Mouse (Mus musculus) limb, embryonic 11.5 days (tissue): ENCODE data around the gene Cttn. TPM values are rescaled to one million over a fixed set of nuclear protein-coding genes. Genes with fewer than 3 reads are reported as not detected.
A peak's percentile ranks its signal among the peaks of the same experiment; 100 is the strongest.

ENCODE experiments used
- ATAC-seq: fragments of 200-750 bp; cut with Nextera tagmentation; 2 replicates; pipeline ENCODE4 v1.8.0; 2017; ENCODE audit warnings: low read depth; ENCODE audit not compliant: insufficient number of reproducible peaks, low FRiP score, low TSS enrichment
- DNase-seq: peaks from one replicate; pipeline ENCODE4 v3.0.0-alpha.2; 2015; ENCODE audit warnings: low spot score
- H3K27ac ChIP-seq: fragments of 300-500 bp; sonication (generic); replicated peaks from 2 replicates; pipeline ENCODE4 v1.5.1; 2014; ENCODE audit warnings: low read depth, mild to moderate bottlenecking, low read length
- H3K27me3 ChIP-seq: fragments of 300-500 bp; sonication (generic); 2 replicates; pipeline ENCODE4 v1.6.1; 2014; ENCODE audit warnings: mild to moderate bottlenecking, low read length, mixed read lengths; ENCODE audit not compliant: control insufficient read depth, insufficient read depth
- H3K36me3 ChIP-seq: fragments of 300-500 bp; sonication (generic); 2 replicates; pipeline ENCODE4 v1.6.1; 2014; ENCODE audit warnings: mild to moderate bottlenecking, low read length, moderate library complexity, mixed read lengths; ENCODE audit not compliant: control insufficient read depth, insufficient read depth
- H3K4me1 ChIP-seq: fragments of 300-500 bp; sonication (generic); 2 replicates; pipeline ENCODE4 v1.6.1; 2014; ENCODE audit warnings: low read length, mixed read lengths; ENCODE audit not compliant: control insufficient read depth, insufficient read depth
- H3K4me2 ChIP-seq: fragments of 300-500 bp; sonication (generic); 2 replicates; pipeline ENCODE4 v1.6.1; 2014; ENCODE audit warnings: low read depth, mild to moderate bottlenecking, moderate library complexity; ENCODE audit not compliant: severe bottlenecking
- H3K4me3 ChIP-seq: fragments of 300-500 bp; sonication (generic); 2 replicates; pipeline ENCODE4 v1.5.1; 2014; ENCODE audit warnings: low read depth, low read length
- H3K9ac ChIP-seq: fragments of 300-500 bp; sonication (generic); 2 replicates; pipeline ENCODE4 v1.6.1; 2014; ENCODE audit warnings: mild to moderate bottlenecking, low read length
- H3K9me3 ChIP-seq: fragments of 300-500 bp; sonication (generic); 2 replicates; pipeline ENCODE4 v1.6.1; 2016; ENCODE audit warnings: low read length; ENCODE audit not compliant: control insufficient read depth
- WGBS: fragments of 180-500 bp; shearing (Covaris S2); extraction: QIAGEN DNeasy Blood & Tissue Kit; methylation state at CpG from one replicate; pipeline ENCODE4 v1.1.7; 2014; 5-methylcytosine and 5-hydroxymethylcytosine counted together
- polyA plus RNA-seq: library from polyadenylated mRNA; unstranded; fragments of >200 nt; fragmentation: Nextera tagmentation; extraction: Ambion mirVana; gene quantifications from 2 replicates; pipeline ENCODE4 v1.2.1, GENCODE M21; 2014

Cttn gene
- polyA plus RNA-seq, 1 experiment from 2014 or later = 179 TPM

DNA sequence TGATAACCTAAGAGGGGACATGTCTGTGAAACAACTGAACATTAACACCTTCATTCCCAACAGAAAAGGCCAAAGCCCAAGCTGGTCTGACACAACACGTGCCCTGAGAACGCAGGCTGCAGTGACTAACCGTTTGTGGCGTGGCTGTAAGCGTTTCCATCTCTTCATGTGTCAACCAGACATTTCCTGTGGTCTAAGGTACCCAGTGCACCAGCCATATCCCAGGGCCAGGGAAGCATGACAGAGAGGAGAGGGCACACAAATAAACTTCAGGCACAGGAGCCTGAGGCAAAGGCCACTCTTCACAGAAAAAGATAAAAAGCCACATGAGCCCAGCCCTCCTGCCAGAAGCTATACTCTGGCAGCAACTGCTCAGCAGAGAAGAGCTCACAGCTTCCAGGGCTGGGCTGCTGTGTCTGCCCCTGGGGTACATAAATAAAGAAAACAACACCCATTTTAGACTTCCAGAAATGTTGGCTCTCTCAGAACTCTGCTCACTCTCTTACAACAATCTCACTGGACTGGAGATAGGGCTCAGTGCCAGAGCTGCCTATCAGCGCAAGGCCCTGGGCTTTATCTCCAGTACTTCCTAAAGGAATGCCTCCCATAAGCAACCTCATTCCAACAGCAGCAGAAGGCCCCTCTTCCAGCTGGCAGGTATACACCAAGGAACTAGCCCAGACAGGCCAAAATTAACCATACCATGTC is 18.4 kb upstream of the Cttn start:
- peaks cover 11% of the 10 kb centered on the region for H3K36me3 ChIP-seq
- no peak overlapping the region for H3K27ac ChIP-seq
- H3K4me1 ChIP-seq = no peaks in the 10 kb centered on the region
- no peaks in the 10 kb centered on the region for H3K9me3 ChIP-seq
- no peaks in the 10 kb centered on the region for H3K27me3 ChIP-seq
- ATAC-seq (no peak), DNase-seq (no peak)
- H3K9ac ChIP-seq = no peak overlapping the region
- no peak overlapping the region for H3K4me3 ChIP-seq
- 89% methylated on average over 6 of the region's 6 CpGs for WGBS
- no peak overlapping the region for H3K4me2 ChIP-seq

DNA sequence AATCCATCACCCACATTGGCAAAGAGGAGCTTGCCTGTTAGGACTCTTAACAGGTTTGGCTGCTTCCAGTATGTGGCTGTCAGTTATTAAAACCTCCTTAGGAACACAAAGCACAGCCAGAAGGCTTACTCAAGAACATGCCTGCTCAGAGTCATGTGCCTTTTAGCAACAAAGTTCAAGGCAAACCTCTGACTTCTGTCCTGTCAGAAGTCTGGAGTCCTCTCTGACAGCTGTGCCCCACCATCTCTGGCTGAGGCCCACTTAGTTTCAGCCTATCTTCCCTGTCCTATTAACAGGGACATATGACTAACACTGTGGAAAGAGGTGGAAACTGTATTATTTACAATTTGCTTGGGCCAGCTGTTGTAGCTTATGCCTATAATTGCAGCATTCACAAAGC is 9.5 kb upstream of the Cttn start:
- no peak overlapping the region for H3K4me2 ChIP-seq
- peaks cover 17% of the 10 kb centered on the region; the same call in 1 of the 2 replicates for H3K36me3 ChIP-seq
- H3K4me1 ChIP-seq = no peaks in the 10 kb centered on the region
- DNase-seq (no peak), ATAC-seq (no peak)
- no peak overlapping the region for H3K9ac ChIP-seq
- no peaks in the 10 kb centered on the region for H3K9me3 ChIP-seq
- H3K4me3 ChIP-seq = no peak overlapping the region
- H3K27ac ChIP-seq = no peak overlapping the region
- H3K27me3 ChIP-seq = no peaks in the 10 kb centered on the region

GRCm38 (mm10) chr7:144479569-144479968 is 8.8 kb upstream of the Cttn start:
- DNase-seq = no peak
- no peak for ATAC-seq
- H3K27ac ChIP-seq = no peak overlapping the region
- no peak overlapping the region for H3K9ac ChIP-seq
- H3K9me3 ChIP-seq = no peaks in the 10 kb centered on the region
- no peak overlapping the region for H3K4me2 ChIP-seq
- no peaks in the 10 kb centered on the region for H3K27me3 ChIP-seq
- H3K36me3 ChIP-seq = peaks cover 15% of the 10 kb centered on the region; the same call in 1 of the 2 replicates
- H3K4me3 ChIP-seq = no peak overlapping the region
- 93% methylated on average over 1 of the region's 1 CpGs for WGBS
- no peaks in the 10 kb centered on the region for H3K4me1 ChIP-seq

DNA sequence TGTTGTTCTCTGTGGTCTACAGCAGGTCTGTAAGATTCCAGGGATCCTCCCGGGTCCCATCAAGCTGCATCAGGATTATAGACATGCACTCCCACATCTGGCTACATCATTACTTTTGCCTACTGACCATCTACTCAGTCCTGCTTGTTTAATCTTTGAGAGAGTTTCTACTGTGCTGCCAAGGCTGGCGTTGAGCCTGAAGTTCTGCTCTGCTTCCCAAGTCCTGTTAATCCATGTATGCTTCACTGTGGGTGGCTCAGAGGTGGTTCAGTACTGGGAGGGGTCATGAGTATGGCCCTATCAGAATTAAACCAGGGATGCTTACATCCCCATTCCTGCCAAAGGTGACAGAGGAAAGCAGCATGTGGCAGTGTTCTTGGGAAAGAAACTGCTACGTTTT is 4.9 kb upstream of the Cttn start:
- no peak overlapping the region for H3K4me2 ChIP-seq
- no peak for ATAC-seq
- H3K4me3 ChIP-seq = no peak overlapping the region
- no peaks in the 10 kb centered on the region for H3K9me3 ChIP-seq
- 90% methylated on average over 3 of the region's 3 CpGs for WGBS
- no peak overlapping the region for H3K9ac ChIP-seq
- no peak for DNase-seq
- H3K4me1 ChIP-seq = no peaks in the 10 kb centered on the region
- H3K27ac ChIP-seq = no peak overlapping the region
- H3K27me3 ChIP-seq = no peaks in the 10 kb centered on the region
- H3K36me3 ChIP-seq = peaks cover 7% of the 10 kb centered on the region; the same call in 1 of the 2 replicates

GRCm38 (mm10) chr7:144473486-144473885 is 2.7 kb upstream of the Cttn start:
- Histone ChIP-seq H3K9me3 (no peaks in the 10 kb centered on the region), H3K27ac (no peak overlapping the region), H3K36me3 (no peaks in the 10 kb centered on the region; the same call in 1 of the 2 replicates), H3K4me1 (peaks cover 9% of the 10 kb centered on the region; the same call in 1 of the 2 replicates), H3K4me3 (no peak overlapping the region), H3K4me2 (no peak overlapping the region), H3K9ac (no peak overlapping the region), H3K27me3 (no peaks in the 10 kb centered on the region)
- ATAC-seq (no peak), DNase-seq (no peak)
- WGBS = 68% methylated on average over 4 of the region's 4 CpGs

- H3K27ac ChIP-seq = no peak overlapping the region
- H3K27me3 ChIP-seq = no peaks in the 10 kb centered on the region
- DNase-seq (no peak), ATAC-seq (no peak)
- H3K4me1 ChIP-seq = peaks cover 9% of the 10 kb centered on the region; the same call in 1 of the 2 replicates
- 86% methylated on average over 2 of the region's 2 CpGs for WGBS
- no peaks in the 10 kb centered on the region for H3K9me3 ChIP-seq
- H3K4me2 ChIP-seq = peak overlapping the region; percentile 66
- H3K36me3 ChIP-seq = no peaks in the 10 kb centered on the region; the same call in 1 of the 2 replicates
- peak overlapping the region; percentile 90 for H3K9ac ChIP-seq
- peak overlapping the region; percentile 95 for H3K4me3 ChIP-seq
Observed at GRCm38 (mm10) chr7:144471103-144471502, 294 bp upstream of the Cttn start.

- ATAC-seq = peak; percentile 23; the same call in 1 of the 2 replicates
Observed at GRCm38 (mm10) chr7:144469908-144470544, 783 bp downstream of the Cttn start.

DNA sequence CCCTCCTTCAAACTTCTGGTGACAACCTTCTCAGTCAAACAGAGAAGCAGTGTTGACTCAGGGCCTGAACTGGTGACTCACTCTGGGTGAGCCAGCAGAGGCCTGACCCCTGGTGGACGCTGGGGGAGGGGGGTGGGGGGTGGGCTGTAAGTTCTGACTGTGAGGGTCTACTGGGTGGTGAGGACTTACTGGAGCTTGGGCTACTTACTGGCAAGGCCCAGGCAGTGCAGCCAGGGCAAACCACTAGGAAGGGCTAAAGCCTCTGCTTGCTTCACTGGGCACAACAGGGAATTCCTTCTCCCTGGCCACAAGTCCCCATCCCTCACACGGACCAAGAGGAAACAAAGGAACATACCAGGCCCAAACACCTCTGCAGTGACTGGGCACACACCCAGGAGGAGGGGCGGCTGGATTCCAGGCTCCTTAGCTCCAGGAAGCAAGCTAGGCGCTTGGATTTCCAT is 1.6 kb downstream of the Cttn start:
- ATAC-seq = no peak
- Histone ChIP-seq H3K9me3 (no peaks in the 10 kb centered on the region), H3K4me1 (peaks cover 9% of the 10 kb centered on the region; the same call in 1 of the 2 replicates), H3K36me3 (peaks cover 2% of the 10 kb centered on the region; the same call in 1 of the 2 replicates), H3K4me2 (peak overlapping the region; percentile 66), H3K27ac (no peak overlapping the region), H3K4me3 (peak overlapping the region; percentile 95), H3K27me3 (no peaks in the 10 kb centered on the region), H3K9ac (0 out of 2 replicates have a peak overlapping the region, but pooled peaks have one; percentile 17)
- DNase-seq = no peak
- WGBS = 28% methylated on average over 4 of the region's 4 CpGs

More at GRCm38 (mm10) chr7:144469908-144470544, 783 bp downstream of the Cttn start:
- H3K27me3 ChIP-seq = no peaks in the 10 kb centered on the region
- peak overlapping the region; percentile 95 for H3K4me3 ChIP-seq
- 2% methylated on average over 31 of the region's 31 CpGs for WGBS
- DNase-seq = no peak
- H3K9ac ChIP-seq = peak overlapping the region; percentile 90
- peaks cover 9% of the 10 kb centered on the region; the same call in 1 of the 2 replicates for H3K4me1 ChIP-seq
- no peaks in the 10 kb centered on the region for H3K9me3 ChIP-seq
- peak overlapping the region; percentile 66 for H3K4me2 ChIP-seq
- H3K27ac ChIP-seq = 0 out of 2 replicates have a peak overlapping the region, but pooled peaks have one; percentile 36
- H3K36me3 ChIP-seq = peaks cover 2% of the 10 kb centered on the region; the same call in 1 of the 2 replicates
